Mouse (Mus musculus): ENCODE results near the gene Sorcs3.

DNA sequence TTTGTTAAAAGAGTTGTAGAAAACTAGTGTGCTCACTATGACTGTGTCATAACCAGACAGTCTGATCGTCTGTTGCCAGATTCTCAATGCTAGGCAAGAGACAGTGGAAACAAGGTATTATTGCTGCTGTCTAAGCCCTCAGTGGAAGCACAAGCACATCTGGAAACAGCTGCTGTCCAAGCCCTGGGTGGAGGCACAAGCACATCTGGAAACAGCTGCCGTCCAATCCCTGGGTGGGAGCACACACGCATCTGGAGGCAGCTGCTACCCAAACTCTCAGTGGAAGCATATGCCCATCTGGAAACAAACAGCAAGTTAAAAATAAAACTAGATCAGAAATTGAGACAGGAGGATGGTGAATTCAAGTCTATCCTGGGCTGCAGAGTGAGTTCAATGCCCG lies 136.9 kb downstream of the Sorcs3 start:
- TF ChIP-seq CTCF (IDR thresholded peaks at IDR 0.05; ENCODE audit: low read depth) = no peak
- no peak for TF ChIP-seq EP300 (IDR thresholded peaks at IDR 0.05; ENCODE audit: low read depth)

All from heart, postnatal 0 days (tissue).